Mouse (Mus musculus): Measurements from ENCODE around the gene Gm4871. TPM values are rescaled to one million over a fixed set of nuclear protein-coding genes. Genes with fewer than 3 reads are reported as not detected.
"Not testable (repeated sequence)": the region's sequence is repeated elsewhere in the genome, so short reads cannot be mapped to it uniquely, and the experiment has no call there.

Gm4871 gene
- total RNA-seq (2015; ENCODE audit: low replicate concordance) (not detected in 2 replicates), total RNA-seq (2017; ENCODE audit: low replicate concordance) (not detected in 2 replicates)

GRCm38 (mm10) chr5:145032391-145032790, at the start of gene Gm4871:
TSS of gene Gm4871 (minus strand) at chr5:145032754.
- ATAC-seq (replicated peaks; ENCODE audit: low FRiP score, poor library complexity, severe bottlenecking), result not testable (repeated sequence)

- ATAC-seq (replicated peaks; ENCODE audit: low FRiP score, poor library complexity, severe bottlenecking), result no peak
Measured at GRCm38 (mm10) chr5:145081866-145082613, 49.5 kb upstream of the Gm4871 start.

GRCm38 (mm10) chr5:145075081-145075480, 42.5 kb upstream of the Gm4871 start:
- no peak for ATAC-seq (replicated peaks; ENCODE audit: low FRiP score, poor library complexity, severe bottlenecking)

GRCm38 (mm10) chr5:145071342-145071741, 38.8 kb upstream of the Gm4871 start:
- ATAC-seq (replicated peaks; ENCODE audit: low FRiP score, poor library complexity, severe bottlenecking), result no peak

GRCm38 (mm10) chr5:145069707-145070106, 37.2 kb upstream of the Gm4871 start:
- peak; percentile 75 for ATAC-seq (replicated peaks; ENCODE audit: low FRiP score, poor library complexity, severe bottlenecking)

- no peak for ATAC-seq (replicated peaks; ENCODE audit: low FRiP score, poor library complexity, severe bottlenecking)
Measured at GRCm38 (mm10) chr5:145068863-145069262, 36.3 kb upstream of the Gm4871 start.

GRCm38 (mm10) chr5:145064765-145065340, 32.3 kb upstream of the Gm4871 start:
- no peak for ATAC-seq (replicated peaks; ENCODE audit: low FRiP score, poor library complexity, severe bottlenecking)

- ATAC-seq (replicated peaks; ENCODE audit: low FRiP score, poor library complexity, severe bottlenecking), result no peak
Measured at GRCm38 (mm10) chr5:145059524-145059923, 27.0 kb upstream of the Gm4871 start.

- no peak for ATAC-seq (replicated peaks; ENCODE audit: low FRiP score, poor library complexity, severe bottlenecking)
Measured at GRCm38 (mm10) chr5:145058722-145059121, 26.2 kb upstream of the Gm4871 start.

GRCm38 (mm10) chr5:145057907-145058306, 25.4 kb upstream of the Gm4871 start:
- no peak for ATAC-seq (replicated peaks; ENCODE audit: low FRiP score, poor library complexity, severe bottlenecking)

- not testable (repeated sequence) for ATAC-seq (replicated peaks; ENCODE audit: low FRiP score, poor library complexity, severe bottlenecking)
Measured at GRCm38 (mm10) chr5:145054187-145054586, 21.6 kb upstream of the Gm4871 start.

GRCm38 (mm10) chr5:145042690-145043089, 10.1 kb upstream of the Gm4871 start, which contains the start of gene 1700018F24Rik:
TSS of gene 1700018F24Rik (plus strand) at chr5:145042990.
- ATAC-seq (replicated peaks; ENCODE audit: low FRiP score, poor library complexity, severe bottlenecking), result not testable (repeated sequence)

- no peak for ATAC-seq (replicated peaks; ENCODE audit: low FRiP score, poor library complexity, severe bottlenecking)
Measured at GRCm38 (mm10) chr5:145041628-145042027, 9.1 kb upstream of the Gm4871 start.

- ATAC-seq (replicated peaks; ENCODE audit: low FRiP score, poor library complexity, severe bottlenecking), result not testable (repeated sequence)
Measured at GRCm38 (mm10) chr5:145030476-145030875, 2.1 kb downstream of the Gm4871 start.

GRCm38 (mm10) chr5:145020712-145021111, 11.8 kb downstream of the Gm4871 start:
- ATAC-seq (replicated peaks; ENCODE audit: low FRiP score, poor library complexity, severe bottlenecking), result not testable (repeated sequence)

GRCm38 (mm10) chr5:145020254-145020653, 12.3 kb downstream of the Gm4871 start:
- not testable (repeated sequence) for ATAC-seq (replicated peaks; ENCODE audit: low FRiP score, poor library complexity, severe bottlenecking)

- not testable (repeated sequence) for ATAC-seq (replicated peaks; ENCODE audit: low FRiP score, poor library complexity, severe bottlenecking)
Measured at GRCm38 (mm10) chr5:145016761-145017160, 15.8 kb downstream of the Gm4871 start.

- no peak for ATAC-seq (replicated peaks; ENCODE audit: low FRiP score, poor library complexity, severe bottlenecking)
Measured at GRCm38 (mm10) chr5:145014278-145014677, 18.3 kb downstream of the Gm4871 start.

- ATAC-seq (replicated peaks; ENCODE audit: low FRiP score, poor library complexity, severe bottlenecking), result no peak
Measured at GRCm38 (mm10) chr5:145008878-145009659, 23.5 kb downstream of the Gm4871 start.

GRCm38 (mm10) chr5:145005596-145005995, 27.0 kb downstream of the Gm4871 start:
- no peak for ATAC-seq (replicated peaks; ENCODE audit: low FRiP score, poor library complexity, severe bottlenecking)
